Mouse (Mus musculus) adrenal gland, postnatal 4 days (tissue): ENCODE results near the gene Rfng. TPM values are rescaled to one million over a fixed set of nuclear protein-coding genes. Genes with fewer than 3 reads are reported as not detected.
A peak's percentile ranks its signal among the peaks of the same experiment; 100 is the strongest.
"Not testable (repeated sequence)": the region's sequence is repeated elsewhere in the genome, so short reads cannot be mapped to it uniquely, and the experiment has no call there.

ENCODE experiments used
- DNase-seq, 2 experiments: peaks; one replicate each; pipeline ENCODE4 v3.0.0; 2021 to 2022; ENCODE audit warnings: low spot score in 2 of 2, mixed read lengths in 2 of 2
- total RNA-seq, 2 experiments: library from RNA; stranded (reverse); gene quantifications; 2 replicates each; pipeline ENCODE4 v1.2.3; 2021

Rfng gene
- total RNA-seq, 2 experiments from 2014 or later: 18.9 to 22.7 TPM

DNA sequence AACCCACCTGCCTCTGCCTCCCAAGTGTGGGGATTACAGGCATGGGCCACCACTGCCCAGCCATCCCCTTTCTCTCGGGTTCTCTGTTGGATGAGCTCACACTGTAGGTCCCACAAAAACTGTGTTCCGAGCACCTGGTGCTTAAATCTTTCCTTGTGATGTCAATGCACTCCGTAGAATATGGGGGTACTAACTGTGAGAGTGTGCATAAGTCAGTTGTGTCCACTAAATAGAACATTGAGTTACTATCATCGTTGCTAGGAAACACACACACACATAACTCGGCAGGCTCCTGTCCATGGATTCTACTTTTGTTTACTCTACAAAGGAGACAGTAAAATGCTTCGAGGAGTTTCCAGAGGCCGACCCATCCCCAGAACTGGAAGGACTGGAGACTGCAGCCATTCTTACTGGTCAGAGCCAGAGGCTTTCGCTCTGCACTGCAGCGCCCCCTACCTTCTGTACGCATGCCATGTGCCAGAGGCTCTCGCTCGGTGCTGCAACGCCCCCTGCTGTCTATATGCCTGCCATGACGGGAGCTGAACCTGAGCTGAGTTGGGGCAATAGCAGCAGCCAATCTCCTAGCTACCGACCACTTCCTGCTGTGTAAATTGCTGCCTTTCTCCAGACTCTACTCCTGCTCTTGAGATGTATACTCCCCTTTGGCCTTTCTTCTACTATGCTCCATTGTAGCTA, 8.1 kb downstream of the Rfng start:
- peak; percentile 95 to 96 for DNase-seq

DNA sequence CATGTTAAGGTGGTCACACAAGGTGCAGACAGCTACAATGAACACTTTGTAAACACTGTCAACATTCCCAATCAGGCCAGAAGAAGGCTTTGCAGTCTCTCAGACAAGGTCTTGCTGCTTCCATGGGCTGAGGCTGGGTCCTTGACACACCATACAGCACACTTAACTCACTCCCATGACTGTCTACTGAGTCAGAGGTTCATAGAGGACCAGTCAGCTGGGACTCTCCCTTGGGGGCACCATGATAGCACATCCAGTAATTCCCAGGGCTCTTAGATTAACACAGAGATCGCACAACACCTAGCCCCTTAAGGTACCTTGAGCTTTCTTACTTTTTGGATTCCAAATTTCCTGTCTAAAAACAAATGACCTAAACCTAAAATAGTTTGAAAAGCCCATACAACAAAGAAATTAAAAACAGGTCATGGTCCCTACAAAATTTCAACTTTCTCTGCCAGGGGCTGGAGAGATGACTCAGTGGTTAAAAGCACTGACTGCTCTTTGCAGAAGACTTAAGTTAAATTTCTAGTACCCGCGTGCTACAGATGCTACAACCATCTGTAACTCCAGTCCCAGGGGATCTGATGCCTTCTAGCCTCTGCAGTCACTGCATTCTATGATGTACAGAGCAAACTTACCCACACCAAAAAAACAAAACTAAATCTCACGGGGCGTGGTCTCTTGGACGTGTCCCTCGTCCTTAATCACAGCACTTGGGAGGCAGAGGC, 10.4 kb downstream of the Rfng start:
- DNase-seq: no peak

DNA sequence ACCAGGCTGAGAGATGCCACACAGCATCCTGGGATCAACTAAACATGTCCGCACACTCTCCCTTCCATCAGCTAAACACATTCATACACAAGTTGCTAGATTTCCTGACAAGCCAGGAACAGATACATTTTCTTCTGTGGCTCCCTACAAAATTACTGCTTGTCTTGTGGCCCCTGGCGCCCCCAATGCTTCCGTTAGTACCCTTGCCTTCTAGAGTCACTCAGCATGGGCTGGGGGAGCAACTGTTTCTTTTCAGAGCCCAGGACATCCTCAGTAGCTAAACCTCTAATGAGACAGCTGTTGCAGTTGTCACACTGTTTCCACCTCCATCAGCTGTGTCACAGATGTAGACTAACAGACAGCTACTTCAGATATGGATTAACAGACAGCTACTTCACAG, 11.3 kb downstream of the Rfng start:
- DNase-seq: no peak

DNA sequence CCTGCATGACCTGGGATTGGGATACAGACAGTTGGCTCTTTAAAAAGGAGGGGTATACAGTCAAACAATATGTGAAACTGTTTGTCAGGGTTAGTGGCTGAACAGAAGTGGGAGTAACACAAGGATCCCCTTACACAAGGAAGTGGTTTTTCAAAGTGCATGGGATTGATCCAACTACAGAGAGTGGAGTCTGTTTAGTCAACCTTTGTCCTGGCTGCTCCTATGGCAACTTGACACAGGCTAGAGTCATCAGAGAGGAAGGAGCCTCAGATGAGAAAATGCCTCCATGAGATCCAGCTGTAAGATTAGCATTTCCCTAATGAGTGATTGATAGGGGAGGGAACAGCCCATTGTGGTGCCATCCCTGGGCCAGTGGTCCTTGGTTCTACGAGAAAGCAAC, 15.8 kb downstream of the Rfng start:
- DNase-seq: no peak

DNA sequence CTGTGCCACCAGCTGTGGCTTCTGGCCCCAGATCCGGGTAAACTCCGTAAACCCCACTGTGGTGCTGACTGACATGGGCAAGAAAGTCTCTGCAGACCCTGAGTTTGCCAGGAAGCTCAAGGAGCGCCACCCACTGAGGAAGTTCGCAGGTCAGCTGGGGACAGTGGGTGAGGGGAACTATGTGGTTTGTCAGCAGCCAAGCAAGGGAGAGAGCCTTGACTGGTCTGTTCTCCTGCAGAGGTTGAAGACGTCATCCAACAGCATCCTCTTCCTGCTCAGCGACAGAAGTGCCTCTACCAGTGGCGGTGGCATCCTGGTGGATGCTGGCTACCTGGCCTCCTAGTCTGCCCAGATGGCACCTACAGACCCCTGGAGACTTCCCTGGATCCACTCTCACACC, 17.0 kb downstream of the Rfng start:
- not testable (repeated sequence) for DNase-seq

DNA sequence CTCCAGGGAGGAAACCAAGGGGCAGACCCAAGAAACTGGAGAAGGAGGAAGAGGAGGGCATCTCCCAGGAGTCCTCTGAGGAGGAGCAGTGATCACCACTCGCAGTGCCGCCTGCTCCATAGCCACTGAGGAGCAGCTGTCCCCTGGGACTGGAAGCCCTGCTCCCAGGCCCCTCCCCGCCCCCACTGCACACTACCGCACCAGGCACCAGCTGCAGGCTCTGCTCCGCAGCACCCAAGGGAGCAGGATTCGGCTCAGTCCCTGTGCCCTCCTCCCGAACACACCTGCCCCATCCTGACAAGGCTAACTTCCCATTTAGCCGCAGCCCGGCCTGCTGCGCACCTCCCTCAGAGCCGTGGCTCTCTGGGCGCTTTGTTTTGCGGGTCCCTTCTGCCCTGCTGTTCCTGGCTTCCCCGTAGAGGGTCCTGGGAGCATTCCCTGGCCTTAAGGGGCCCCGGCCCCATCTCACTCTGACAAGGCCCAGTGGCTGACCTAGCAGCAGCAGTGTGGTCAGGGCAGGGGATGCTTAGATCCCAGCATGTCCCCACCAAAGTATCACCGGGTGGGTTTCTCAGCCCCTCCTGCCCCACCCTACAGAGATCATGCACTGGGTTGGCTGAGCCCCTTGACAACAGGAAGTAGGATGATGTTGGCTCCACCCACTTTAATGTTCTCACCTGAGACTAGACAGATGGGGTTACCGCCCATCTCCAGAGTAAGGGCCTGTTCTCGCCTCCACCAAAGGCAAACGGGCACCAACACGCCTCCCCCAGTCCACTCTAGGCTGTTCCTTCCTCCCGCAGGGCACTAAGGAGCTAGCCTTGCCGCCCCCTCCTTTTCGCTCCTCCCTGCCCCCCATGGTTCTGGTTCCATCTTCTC, 20.6 kb downstream of the Rfng start:
- DNase-seq: not testable (repeated sequence)

DNA sequence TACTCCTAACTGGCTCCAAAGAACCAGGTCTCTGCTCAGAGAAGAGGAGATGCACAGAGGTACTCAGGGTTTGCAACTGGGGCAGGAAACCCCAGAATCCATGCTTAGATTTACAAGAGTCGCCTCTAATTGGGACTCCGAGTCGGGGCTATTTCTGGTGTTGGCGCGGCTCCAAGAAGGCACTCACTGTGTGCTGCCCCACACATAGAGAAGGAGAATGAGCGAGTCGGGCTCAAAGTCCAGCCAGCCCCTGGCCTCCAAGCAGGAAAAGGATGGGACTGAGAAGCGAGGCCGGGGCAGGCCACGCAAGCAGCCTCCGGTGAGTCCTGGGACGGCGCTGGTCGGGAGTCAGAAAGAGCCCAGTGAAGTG, 21.4 kb downstream of the Rfng start, which contains the start of gene Hmga1b:
TSS of gene Hmga1b (plus strand) at position 123 of the 370 bp plus-strand sequence.
- DNase-seq: not testable (repeated sequence)

DNA sequence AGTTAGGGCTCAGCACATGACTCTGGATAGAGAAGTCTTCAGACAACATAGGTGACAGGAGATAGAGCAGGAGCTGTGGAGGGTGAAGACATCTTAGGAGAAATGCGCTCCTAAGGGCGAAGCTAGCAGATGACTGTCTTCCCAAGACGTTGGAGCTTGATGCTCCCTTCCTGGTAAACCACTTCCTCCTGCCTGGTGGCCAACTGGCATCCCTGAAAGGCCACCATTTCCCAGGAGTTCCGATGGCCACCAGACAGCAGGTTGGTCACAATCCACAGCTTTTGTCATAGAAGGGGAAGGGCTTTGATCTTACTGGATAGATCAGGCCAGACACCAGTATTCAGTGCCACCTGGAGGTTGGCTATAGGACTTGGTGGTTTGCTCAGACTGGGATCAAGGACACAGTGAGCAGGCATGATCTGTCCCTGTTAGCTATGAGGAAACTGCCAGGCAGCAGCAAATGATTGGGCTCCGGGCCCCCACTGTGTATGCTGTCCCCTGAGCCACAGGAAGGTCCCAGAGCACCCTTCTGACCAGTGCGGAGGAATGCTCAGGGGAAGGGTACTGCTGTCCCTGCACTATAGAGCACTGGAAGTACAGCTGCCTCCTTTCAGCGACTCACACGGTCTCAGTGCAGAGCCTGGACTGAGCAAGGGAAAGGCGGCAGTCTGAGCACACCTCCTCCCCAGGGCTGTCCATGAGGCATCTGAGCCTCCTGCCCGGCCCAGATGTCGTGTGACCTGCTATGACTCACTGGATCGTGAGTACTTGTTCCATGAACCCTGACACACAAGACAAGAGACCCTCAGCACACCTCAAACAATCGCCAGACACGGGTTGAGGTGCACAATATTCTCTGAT, 22.0 kb downstream of the Rfng start:
- no peak for DNase-seq

DNA sequence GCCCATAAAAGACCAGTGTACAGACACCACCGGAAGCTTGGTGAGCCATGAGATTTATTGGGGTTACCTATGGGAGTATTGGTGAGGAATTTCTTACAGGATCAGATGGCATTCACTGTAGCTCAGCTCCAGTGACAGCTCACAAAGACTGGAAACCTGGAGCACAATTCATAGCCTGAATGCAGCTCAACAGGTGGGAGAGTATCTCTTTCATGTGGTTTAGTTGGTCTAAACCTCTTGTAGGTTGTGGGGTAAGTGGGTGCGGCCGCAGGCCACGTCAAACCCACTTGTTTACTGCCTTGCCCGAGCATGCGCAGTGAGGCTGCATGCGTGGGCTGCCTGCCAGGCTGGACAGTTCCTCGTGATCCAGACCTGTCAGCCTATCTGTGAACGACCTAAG, 23.8 kb downstream of the Rfng start:
- DNase-seq: no peak

DNA sequence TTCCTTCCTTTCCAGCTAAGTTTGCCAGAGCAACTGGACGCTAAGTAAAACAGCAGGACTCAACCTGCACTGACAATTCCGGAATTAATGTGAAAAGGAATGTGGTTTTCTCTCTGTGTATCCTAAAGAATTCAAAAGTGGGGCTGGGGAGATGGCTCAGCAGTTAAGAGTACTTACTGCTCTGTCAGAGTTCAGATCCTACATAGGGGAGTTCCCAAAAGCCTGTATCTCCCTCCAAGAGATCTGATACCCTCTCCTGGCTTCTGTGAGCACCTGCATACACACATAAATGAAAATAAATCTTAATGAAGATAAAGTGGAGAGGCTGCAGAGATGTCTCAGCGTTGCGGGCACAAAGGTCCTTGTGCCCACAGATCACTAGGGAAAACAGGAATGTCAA, 32.4 kb downstream of the Rfng start:
- DNase-seq: no peak

DNA sequence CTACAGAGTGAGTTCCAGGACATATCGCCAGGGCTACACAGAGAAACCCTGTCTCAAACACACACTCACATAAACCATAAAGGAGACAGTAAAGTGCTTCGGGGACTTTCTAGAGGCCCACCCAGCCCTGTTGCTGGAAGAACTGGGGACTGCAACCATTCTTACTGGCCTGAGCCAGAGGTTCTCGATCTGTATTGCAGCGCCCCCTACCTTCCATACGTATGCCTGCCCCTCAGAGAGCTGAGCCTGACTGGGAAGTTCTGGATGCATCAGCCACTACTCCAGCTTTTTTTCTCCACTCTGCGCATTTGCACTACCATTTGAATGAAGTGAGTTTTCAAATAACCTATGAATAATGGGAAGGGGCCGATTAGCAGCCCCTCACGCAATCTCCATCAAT, 34.6 kb downstream of the Rfng start:
- no peak for DNase-seq

DNA sequence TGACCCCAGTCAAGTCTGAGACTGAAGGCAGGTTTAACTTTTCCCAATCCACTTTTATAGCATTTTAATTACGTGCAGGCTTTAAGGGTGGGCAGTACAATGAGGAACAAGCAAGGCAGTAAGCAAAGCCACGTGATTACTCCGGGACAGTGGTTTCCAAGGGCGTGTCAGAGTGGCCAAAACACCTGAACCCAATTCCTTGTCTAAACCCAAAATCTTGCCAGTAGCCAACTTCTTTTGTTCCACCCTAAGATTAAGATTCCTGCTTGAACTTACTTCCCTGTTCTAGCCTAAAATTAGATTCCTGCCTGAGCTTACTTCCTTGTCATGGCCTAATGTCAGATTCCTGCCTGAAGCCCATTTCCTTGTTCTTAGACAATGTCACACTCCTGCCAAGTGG, 36.0 kb downstream of the Rfng start:
- no peak for DNase-seq

DNA sequence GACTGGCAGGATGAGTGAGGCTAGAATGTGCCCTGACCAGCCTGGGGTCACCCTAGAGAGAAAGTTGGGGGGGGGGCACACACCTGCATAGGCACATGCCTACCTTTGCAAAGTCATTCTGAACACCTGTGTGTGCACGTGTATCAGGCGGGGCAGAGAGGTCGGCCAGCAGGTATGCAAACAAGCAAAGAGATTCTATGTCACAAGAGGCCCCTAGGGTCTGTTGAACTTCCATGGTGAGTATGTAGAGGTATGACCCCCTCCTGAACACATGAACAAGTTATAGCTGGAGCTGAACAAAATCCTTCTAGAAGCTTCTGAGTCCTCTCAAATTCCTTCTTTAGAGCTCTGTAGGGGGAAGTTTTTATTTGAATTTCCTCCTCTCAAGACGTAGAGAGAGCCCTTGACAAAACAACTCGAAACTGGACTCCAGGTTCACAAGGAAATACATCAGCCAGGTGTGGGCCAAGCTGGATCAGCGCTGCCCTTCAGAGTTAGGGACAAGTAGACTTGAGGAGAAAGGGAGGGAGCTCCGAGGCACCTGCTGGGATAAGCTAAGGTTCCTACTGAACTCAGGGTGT, 39.8 kb downstream of the Rfng start:
- no peak for DNase-seq

DNA sequence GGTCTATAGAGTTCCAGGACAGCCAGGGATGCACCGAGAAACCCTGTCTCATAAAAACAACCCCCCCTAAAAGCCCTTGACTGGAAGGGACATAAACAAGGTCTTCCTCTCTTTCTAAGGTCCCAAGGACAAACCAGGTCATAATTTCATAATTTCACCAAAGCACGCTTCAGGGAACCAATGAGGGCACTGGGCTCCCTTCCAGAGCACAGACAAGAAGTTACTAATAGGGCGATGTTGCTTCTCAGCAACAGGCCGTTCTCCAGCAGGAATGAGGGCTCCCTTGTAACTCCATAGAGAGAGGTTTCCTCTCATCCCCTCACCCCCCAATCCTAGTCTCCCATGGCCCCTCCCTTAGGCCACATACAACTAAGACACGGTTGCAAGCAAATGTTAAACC, 43.0 kb downstream of the Rfng start:
- DNase-seq: no peak

DNA sequence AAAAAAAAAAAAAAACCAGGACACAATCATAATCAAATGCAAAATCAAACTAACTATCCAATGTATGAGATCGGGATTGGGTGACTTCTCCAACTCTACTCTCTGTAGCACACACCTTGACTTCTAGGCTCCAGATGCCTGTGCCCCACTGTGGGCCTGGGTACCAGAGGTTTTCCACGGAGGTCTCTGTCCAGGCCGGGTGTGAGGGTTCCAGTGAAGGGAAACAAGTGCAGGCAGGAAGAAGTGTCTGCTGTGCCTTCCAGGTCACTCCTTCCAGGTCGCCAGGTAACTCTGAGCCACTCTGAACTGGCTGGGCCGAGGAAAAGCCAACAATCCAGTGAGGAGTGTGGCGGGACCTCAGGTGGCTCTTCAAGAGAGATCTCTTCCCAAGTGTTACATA, 47.6 kb downstream of the Rfng start:
- no peak for DNase-seq

DNA sequence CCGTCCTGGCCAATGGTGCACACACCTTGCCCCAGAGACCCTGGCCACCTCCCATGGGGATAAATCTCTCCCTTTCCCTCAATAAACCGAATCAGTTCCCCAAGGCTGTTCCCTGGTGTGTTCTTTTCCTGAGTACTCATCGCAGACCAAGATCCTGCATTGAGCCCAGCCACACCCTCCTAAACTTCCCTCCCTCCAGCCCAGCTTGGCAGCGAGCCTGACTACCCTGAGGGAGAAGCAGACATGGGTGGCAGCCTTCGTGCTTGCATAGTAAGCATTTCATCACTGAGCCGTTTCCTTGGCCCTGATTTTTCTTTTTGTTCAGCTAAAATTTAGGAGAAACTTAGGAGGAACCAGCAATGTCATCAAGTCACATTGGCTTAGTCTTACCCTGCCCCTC, 50.5 kb downstream of the Rfng start:
- no peak for DNase-seq

DNA sequence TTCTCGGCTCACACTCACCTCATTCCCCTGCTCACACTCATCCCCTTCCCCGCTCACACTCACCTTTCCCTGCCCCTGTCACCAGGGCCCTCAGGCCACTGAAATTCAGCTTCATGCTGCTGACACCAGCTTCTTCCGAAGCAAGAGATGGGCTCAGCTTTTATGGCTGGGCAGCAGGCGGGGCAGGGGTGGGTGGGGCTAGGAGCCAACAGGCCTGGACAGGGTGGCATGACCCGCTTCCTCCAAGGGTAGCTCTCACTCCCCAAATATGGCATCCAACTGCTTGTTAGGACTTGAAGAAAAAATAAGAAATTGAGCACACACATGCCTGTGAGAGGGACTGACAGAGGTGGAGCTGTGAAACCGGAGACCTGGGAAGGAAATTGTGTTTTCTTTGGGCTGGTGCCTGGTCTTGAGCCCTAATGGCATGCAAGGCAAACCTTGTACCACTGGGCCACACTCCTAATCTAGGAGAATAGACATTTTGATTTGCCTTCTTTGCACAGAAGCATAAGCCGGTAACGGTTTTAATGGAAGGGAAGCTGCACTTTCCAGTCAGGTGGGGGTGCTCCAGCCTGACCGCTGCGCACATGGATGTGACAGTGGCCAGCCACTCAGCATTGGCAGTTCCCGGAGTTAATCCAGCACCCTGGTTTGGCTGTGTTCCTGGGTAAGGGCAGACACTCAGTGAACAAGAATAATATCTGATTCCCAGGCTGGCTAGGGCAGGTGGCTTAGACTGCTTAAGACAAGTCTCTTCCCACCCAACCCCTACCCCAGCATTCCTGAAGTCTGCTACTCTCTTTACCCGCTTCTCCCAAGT, 51.9 kb downstream of the Rfng start, which contains the start of gene Cbr2:
TSS of gene Cbr2 (minus strand) at position 257 of the 823 bp plus-strand sequence.
- DNase-seq: no peak

DNA sequence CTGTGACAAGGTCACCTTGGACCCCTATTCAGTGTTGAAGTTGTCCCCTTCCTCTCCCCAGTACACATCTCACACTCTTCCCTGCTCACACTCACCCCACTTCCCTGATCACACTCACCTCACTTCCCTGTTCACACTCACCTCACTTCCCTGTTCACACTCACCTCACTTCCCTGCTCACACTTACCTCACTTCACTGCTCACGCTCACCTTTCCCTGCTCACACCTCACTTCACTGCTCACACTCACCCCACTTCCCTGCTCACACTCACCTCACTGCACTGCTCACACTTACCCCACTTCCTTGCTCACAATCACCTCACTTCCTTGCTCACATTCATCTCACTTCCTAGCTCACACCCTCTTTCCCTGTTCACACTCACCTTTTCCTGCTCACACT, 52.6 kb downstream of the Rfng start:
- DNase-seq: no peak
